Mouse (Mus musculus): ENCODE measurements around the gene Trmt13. TPM values are rescaled to one million over a fixed set of nuclear protein-coding genes. Genes with fewer than 3 reads are reported as not detected.

The Trmt13 gene
- 17.7 TPM for polyA plus RNA-seq (2014; fragmentation: Illumina TruSeq; extraction: RNeasy Lipid Tissue Mini Kit (QIAGEN cat#74804))

DNA sequence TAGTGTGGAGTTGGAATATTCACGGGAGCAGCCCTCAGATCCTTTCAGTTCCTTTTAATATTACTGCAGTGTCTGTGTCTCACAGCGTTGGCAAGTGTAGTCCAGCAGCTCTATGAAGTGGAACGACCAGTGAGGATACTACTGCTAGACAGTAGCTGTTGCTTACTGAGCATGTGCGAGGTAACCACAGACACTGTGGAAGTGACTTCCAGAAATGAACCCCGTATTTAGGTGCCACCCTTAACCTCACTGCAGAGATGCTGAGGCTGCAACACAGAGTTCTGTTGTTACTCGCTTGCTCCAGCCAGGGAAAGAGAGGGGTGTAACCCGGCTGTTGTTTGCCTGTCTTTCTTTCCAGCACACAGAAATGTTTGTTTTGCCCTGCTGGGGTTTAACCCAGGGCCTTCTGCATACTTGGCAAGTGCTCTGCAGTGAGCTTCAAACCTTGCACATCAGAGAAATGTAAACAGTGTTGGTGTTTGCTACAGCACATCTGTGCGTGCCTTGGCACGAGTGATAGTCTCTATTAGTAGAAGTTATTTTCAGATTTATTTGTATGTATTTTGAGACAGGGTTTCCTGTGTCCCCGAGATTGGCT lies at the start of gene Trmt13:
Gene Trmt13, minus strand, starts transcription at position 293 of the 598 bp plus-strand sequence.

GRCm38 (mm10) chr3:116662463-116662863 lies 48.1 kb upstream of the Trmt13 start, which contains the start of gene Mfsd14a:
Mfsd14a (minus strand) TSS chr3:116662677.

DNA sequence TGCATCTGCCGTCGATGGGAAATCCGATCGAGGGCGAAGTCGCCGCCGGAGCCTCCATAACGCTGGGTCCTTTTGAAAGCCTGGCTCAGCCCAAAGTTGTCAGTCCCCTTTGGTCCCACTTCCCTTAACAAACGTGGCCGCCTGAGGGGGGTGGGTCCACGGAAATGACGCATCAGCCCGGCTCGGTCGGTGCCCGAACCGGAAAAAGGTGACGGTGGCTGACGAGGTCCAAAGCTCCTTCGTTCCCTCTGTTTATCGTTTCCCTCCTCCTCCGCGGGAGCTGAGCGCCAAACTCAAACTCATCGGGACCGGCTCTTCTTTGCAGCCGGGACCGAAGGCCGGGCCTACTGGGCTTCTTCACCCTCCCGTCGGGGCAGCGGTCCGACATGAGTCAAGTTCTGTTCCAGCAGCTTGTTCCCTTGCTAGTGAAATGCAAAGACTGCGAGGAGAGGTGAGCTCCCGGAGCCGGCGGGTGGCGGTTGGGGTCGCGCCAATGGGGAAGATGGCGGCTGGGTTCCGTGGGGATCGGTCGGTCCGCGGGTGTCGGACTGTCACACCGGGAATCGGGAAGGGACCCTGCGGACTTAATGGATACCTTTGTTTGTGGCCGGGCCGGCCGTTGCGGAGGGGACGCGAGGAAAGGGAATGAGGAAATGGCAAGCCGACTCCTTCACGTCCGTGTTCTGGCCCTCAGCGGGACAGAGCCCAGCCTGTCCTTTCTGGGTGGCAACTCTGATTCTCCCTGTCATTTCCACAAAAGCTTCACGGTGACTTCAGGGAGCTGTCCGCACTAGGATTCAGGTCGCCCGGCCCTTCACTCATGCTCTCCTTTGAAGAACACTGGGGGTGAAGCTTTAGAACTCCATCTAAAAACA lies 19.4 kb downstream of the Trmt13 start, which contains the start of gene Sass6:
Gene Sass6, plus strand, starts transcription at position 255 of the 875 bp plus-strand sequence.

GRCm38 (mm10) chr3:116562408-116563094 lies 51.8 kb downstream of the Trmt13 start, which contains the start of gene Lrrc39:
Lrrc39 (plus strand) TSS chr3:116562973.

Other genes with a start within 250 kb of the Trmt13 start
- 38.3 TPM for gene Cdc14a, start 190.6 kb downstream of the Trmt13 start, polyA plus RNA-seq (2014; fragmentation: Illumina TruSeq; extraction: RNeasy Lipid Tissue Mini Kit (QIAGEN cat#74804))
- 59.6 TPM for gene Rtca, start 106.4 kb downstream of the Trmt13 start, polyA plus RNA-seq (2014; fragmentation: Illumina TruSeq; extraction: RNeasy Lipid Tissue Mini Kit (QIAGEN cat#74804))
- 77.7 TPM for gene Dbt, start 101.5 kb downstream of the Trmt13 start, polyA plus RNA-seq (2014; fragmentation: Illumina TruSeq; extraction: RNeasy Lipid Tissue Mini Kit (QIAGEN cat#74804))
- 1.3 TPM for gene Lrrc39, start 51.6 kb downstream of the Trmt13 start, polyA plus RNA-seq (2014; fragmentation: Illumina TruSeq; extraction: RNeasy Lipid Tissue Mini Kit (QIAGEN cat#74804))
- 27.7 TPM for gene Sass6, start 19.6 kb downstream of the Trmt13 start, polyA plus RNA-seq (2014; fragmentation: Illumina TruSeq; extraction: RNeasy Lipid Tissue Mini Kit (QIAGEN cat#74804))
- gene Mfsd14a, start 48.1 kb upstream of the Trmt13 start, polyA plus RNA-seq (2014; fragmentation: Illumina TruSeq; extraction: RNeasy Lipid Tissue Mini Kit (QIAGEN cat#74804)): 118 TPM
- not detected for gene Gm43191, start 66.7 kb upstream of the Trmt13 start, polyA plus RNA-seq (2014; fragmentation: Illumina TruSeq; extraction: RNeasy Lipid Tissue Mini Kit (QIAGEN cat#74804))
- gene Slc35a3, start 98.2 kb upstream of the Trmt13 start, polyA plus RNA-seq (2014; fragmentation: Illumina TruSeq; extraction: RNeasy Lipid Tissue Mini Kit (QIAGEN cat#74804)): 93.3 TPM
- gene Agl, start 193.6 kb upstream of the Trmt13 start, polyA plus RNA-seq (2014; fragmentation: Illumina TruSeq; extraction: RNeasy Lipid Tissue Mini Kit (QIAGEN cat#74804)): 35.4 TPM
- 10.1 TPM for gene Frrs1, start 244.9 kb upstream of the Trmt13 start, polyA plus RNA-seq (2014; fragmentation: Illumina TruSeq; extraction: RNeasy Lipid Tissue Mini Kit (QIAGEN cat#74804))

Data from ovary, adult 10 weeks (tissue).